Mouse (Mus musculus) 3T3-L1 (cell line): ENCODE measurements around the gene Wdr61.

ENCODE experiments used
- DNase-seq: peaks from one replicate; pipeline ENCODE4 v3.0.0-alpha.2; 2015; ENCODE audit warnings: low read depth, low spot score

The Wdr61 gene

DNA sequence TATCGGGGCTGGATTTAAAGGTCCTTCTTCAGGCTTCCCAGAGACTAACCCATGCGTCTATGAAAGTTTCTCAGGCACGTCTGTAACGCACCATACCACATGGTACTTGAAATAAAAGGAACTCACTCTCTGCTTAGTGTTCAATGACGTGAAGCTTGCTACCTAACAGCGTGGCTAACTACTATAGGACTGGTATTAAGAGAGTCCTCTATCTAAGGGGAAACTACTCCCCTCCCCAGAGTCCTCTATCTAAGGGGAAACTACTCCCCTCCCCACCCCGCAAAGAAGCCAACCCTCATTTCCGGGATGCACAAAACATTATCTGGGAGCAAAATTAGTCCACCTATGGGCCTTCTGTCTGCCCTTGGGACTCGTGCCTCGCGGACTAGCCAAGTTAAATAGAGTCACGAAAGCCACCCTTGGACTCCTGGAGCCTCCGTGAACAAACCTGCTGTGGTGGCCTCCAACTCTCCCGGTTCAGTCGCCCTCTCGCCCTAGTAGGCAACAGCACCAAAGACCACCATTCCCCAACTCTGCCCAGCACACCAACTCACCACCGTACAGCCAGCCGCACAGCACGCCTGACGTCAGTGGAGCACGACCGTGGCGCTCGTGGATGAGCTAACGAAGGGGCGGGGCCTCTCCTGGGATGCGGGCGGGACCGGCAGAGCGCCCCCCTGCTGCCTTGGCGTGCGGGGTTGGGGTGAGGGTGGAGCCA lies at the start of gene Wdr61:
TSS of gene Wdr61 (minus strand) at position 599 of the 718 bp plus-strand sequence.
- peak; percentile 96 for DNase-seq

GRCm38 (mm10) chr9:54784003-54784402 lies 49.7 kb upstream of the Wdr61 start:
- DNase-seq, result peak; percentile 80

DNA sequence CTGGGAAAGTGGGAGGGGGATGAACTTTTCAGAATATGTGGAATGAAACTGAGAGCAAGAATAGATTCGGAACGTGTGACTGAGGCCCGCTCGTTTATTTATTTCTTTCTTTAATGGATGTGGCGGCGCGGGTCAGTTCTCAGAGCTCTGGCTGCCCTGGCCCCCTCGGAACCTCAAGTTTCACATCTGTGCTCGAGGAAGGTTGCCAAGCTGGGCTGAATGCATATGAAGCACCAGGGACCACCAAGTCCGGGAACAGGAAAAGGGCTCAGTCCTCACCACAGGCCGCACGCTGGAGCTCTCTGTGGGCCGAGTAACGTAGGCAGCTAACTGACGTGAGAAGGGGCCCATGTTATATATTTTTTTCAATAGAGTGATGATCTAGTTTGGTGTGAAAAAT lies 48.2 kb upstream of the Wdr61 start:
- DNase-seq, result no peak

DNA sequence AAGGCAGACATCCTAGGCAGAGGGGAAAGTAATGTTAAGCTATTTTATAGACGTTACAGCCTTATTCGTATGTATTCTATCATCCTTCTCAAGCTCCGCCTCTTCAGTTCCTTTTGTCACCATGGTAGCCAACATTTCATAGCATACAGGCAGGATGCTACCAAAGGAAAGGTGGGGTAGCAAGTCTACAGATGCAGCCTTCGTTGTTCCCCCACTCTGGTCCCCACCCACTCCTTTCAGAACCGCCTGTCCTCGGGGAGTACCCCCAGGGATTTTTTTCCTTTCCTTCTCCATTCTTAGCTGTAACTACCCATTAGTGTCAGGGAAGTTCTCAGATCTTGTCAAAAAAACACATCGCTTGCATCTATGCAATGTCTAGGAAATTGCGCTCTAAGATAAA lies 45.0 kb upstream of the Wdr61 start:
- no peak for DNase-seq

DNA sequence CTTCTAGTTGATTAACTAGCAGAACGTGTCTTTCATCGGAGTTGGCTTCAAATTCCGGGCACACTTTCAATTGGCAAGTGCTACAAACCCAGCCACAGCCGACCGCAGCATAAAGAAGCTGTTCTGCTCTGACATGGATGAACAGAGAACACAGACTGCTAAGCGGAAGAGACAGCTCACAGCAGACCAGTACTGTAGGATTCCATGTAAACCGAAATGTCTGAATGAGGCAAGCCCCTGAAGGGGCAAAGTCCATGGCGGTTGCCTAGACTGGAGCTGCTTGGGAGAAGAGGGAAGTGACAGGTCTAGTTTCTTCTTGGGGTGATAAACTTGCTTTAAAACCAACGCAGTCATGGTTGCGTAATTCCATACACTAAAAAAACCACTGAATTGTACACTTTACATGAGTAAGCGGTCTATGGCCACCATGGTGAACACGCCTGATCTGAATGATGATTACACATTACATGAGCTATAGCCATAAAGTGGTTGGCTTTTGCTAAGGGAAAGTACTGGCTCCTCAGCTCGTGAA lies 42.2 kb upstream of the Wdr61 start:
- no peak for DNase-seq

GRCm38 (mm10) chr9:54770140-54770780 lies 35.9 kb upstream of the Wdr61 start:
- no peak for DNase-seq

DNA sequence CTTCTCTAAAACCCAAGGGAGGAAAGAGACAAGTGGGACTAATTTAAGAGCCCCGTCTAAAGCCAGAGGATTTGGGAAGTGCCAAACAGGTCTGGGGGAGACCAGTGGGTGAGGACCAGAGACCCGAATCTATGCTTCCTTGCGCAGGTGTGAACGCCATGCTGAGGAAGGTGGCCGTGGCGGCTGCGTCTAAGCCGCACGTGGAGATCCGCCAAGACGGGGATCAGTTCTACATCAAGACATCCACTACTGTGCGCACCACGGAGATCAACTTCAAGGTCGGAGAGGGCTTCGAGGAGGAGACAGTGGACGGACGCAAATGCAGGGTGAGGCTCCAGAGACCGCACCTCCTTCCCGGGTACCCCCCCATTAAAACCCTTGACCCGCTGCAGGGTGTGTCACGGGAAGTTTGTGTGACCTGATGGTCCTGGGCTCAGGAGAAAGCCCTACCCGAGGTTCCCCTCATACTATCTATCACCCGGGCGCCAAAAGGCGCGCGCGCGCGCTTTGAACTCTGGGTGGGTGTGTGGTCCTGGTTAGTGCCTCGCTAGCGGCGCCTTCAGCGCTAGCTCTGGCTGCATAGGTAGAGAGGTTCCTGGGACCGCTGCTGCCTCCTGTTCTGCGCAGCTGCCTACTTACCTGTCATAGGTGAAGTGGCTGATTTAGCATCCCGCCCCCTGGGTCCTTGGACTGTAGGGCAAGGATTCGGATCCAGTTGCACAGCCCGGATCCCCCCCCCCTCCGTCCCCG lies 31.2 kb upstream of the Wdr61 start:
- no peak for DNase-seq

GRCm38 (mm10) chr9:54764561-54765217 lies 30.4 kb upstream of the Wdr61 start, which contains the start of gene Crabp1:
Gene Crabp1, plus strand, starts transcription at chr9:54764748.
- DNase-seq, result no peak

- DNase-seq, result no peak
Measured at GRCm38 (mm10) chr9:54764091-54764490, 29.8 kb upstream of the Wdr61 start.

- DNase-seq, result no peak
Measured at GRCm38 (mm10) chr9:54759592-54759991, 25.3 kb upstream of the Wdr61 start.

GRCm38 (mm10) chr9:54752944-54753295 lies 18.6 kb upstream of the Wdr61 start:
- no peak for DNase-seq

DNA sequence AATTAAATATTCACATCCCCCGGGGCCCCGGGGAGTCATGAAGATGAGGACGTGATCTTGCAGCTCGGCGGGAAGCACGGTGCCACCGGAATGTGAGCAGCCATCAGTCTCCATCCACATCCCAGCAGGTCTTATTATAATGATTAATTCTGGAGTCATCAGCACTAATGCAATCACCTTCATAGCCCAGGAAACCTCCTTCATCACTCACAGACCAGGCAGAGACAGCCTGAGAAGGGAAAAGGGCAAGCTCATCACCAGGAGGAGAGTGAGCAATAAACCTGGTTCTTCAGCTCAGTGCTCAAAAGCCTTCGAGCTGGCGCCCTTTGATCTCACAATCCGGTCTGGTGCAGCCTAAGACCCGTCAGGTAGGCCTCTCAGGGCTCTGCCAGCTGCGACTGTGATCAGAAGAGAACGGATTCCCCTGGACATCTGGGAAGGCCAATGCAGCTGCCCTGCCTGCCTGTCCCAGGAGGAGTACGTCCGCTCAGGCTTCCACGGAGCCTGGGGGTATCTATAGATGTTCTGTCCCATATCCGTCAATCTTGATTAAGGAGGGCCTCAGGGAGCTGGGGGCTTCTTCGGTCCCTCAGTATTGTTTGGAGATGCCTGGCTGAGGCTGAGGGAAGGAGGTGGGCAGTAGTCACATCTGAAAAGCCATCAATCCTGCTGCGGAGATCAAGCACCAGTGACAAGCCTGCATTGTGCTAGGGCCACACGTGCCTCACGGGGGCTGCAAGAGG lies 18.1 kb upstream of the Wdr61 start:
- DNase-seq, result no peak

DNA sequence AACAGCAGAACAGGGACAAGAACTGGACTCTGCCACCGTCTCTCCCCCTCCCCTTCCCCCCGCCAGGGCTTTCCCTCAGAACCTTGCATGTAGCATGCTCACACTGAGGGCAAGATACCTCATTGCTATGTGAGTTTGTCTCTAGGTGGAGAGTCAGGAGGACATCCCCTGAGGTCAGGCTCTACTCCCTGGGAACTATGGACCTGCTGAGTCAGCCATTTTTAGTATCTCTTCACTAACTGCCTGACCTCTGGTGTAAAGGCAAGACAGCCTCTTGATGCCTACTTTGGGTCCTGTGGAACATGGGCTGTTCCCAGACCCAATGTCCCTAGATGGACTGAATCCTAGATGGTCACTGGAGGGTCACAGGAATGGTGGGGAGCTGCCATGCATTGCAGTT lies 17.4 kb upstream of the Wdr61 start:
- no peak for DNase-seq

- no peak for DNase-seq
Measured at GRCm38 (mm10) chr9:54750215-54750981, 16.1 kb upstream of the Wdr61 start.

DNA sequence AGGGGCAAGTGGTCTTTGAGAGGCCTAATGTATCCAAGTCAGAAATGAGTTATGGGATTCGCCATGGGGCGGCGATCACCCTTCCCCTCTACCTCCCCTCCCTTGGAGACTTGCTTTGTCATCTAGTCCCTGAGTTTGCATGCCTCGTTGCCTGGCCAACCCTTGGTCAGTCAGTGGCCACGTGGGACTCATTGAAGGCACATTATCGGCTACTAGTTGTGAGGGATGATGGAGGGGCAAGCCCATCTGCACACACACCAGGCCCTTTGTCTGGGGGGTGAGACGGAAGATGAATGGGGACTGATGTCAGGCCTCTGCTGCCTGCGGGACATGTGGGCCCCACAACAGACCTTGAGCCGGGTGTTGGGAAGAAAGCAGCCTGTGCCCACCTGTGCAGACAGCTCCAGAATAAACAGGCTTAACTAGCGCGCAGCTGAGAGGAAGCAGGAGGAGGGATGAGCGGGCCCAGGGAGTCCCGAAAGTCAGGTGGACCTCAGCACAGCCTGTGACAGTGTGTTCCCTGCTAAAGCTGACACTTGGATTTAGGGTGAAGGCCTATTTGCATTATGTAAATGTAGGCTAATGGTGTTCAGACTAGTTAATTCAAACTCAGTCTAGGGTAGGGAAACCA lies 11.5 kb upstream of the Wdr61 start:
- DNase-seq, result no peak

DNA sequence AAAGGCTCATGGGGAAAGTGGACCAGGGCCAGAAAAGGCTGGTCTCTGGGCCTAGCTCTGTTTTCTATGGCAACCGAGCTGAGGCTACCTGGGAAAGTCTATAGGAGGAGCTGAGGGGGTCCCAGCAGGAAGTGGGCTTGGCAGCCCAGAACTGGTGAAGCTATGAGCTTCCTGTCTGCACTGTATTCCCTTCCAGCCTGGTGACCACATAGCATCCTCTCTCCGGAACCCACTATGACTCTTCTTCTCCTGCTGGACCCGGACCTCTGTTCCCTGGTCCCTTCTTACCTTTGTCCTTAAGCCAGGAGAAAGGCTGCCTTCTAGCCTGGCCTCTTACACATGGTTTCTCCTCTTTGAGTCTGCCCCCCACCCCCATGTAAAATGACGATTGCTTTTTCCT lies 9.6 kb upstream of the Wdr61 start:
- no peak for DNase-seq

DNA sequence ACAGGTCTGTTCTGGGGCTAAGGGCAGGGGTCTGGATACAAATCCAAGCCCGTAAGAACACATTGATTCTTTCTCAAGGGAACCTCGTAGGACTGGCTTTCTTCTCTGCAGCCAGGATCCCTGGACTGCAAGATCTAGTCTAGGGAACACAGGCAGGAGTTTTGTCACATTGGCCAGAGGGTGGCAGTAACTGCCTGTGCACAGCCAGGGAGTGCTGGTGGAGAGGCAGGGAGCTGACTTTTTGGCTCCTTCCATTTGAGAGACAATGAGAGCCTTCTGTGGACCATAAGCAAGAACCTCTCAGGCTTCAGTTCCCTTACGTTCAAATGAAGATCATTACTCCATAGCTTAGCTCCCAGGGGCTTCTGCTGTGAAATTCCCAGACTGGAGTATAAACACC lies 4.1 kb upstream of the Wdr61 start:
- peak; percentile 91 for DNase-seq

DNA sequence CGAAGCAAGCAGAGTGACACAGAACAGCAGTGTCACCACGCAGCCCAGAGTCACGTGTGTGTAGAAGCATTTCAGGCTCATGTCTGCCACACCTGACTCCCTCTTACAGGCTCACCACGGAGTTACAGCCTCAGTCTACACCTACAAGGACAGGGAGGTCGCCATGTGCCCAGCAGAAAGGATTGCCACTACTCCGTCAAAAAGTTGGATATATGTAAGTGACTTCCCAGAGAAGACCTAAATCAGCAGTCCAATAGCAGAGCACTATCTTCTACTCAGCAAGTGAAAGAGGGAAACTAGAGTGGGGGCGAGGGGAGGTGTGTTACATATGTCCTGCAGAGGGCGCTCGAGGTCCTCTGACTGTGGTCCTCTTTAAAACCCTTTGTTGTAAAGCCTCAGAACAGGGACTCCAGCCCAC lies 2.0 kb upstream of the Wdr61 start:
- peak; percentile 93 for DNase-seq

DNA sequence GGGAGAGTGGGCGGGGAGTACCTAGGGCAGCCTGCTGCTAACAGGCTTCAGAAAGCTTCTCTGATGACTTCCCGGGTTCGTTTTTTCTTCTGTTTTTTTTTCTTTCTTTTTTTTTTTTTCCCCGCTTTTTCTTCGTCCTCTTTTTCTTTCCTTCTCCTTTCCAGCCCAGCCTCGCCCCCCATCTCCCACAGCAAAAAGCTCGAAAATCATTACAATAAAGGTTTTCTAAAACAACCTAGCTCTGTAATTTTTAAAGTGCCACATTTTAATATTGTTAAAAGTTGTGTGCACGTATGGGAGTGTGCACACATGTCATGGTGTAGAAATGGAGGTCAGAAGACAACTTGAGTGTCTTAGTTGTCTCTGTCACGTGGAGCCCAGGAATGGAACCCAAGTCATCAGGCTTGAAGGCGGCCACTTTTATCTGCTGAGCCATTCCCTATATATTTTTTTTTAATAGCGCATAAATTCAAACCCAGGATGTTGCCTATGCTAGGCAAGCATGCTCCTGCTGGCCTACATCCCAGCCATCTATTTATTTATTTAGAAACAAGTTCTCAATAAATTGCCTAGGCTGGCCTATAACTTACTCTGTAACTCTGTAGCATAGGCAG lies 427 bp upstream of the Wdr61 start:
- peak; percentile 9 for DNase-seq

GRCm38 (mm10) chr9:54732122-54732521 lies 2.2 kb downstream of the Wdr61 start:
- DNase-seq, result peak; percentile 74
